In genomic region chr16:35542421-35542780, GRCm38 (mm10) we compare ENCODE assay signal across 7 mouse cellular contexts. TPM values are rescaled to one million over a fixed set of nuclear protein-coding genes. Genes with fewer than 3 reads are reported as not detected.
DNase-seq lines count a peak whose midpoint lies in the region; ATAC-seq and TF ChIP-seq lines count a peak whose summit lies in the region.

No protein-coding gene starts in this region.

- H3K4me1 ChIP-seq in lung, embryonic 14.5 days (ENCODE audit: insufficient read depth), result peaks cover 4% of the 10 kb centered on the region; the same call in 1 of the 2 replicates
- H3K4me1 ChIP-seq in forebrain, embryonic 14.5 days (ENCODE audit: control insufficient read depth, insufficient read depth, low read length), result peaks cover 8% of the 10 kb centered on the region
- peaks cover 21% of the 10 kb centered on the region for H3K4me1 ChIP-seq in limb, embryonic 13.5 days
- H3K4me1 ChIP-seq in stomach, embryonic 15.5 days, result peaks cover 18% of the 10 kb centered on the region

- H3K4me3 ChIP-seq in lung, embryonic 14.5 days (ENCODE audit: low read depth, low read length), result peak overlapping the region; percentile 52
- peak overlapping the region; percentile 87 for H3K4me3 ChIP-seq in forebrain, embryonic 14.5 days (ENCODE audit: low read depth, low read length)
- H3K4me3 ChIP-seq in limb, embryonic 13.5 days, result peak overlapping the region; percentile 64
- H3K4me3 ChIP-seq in stomach, embryonic 15.5 days (replicated peaks), result peak overlapping the region; percentile 52

- H3K27me3 ChIP-seq in lung, embryonic 14.5 days (ENCODE audit: insufficient read depth, low read length), result peaks cover 71% of the 10 kb centered on the region
- 0 out of 2 replicates have a peak, but pooled peaks cover 2% of the 10 kb centered on the region for H3K27me3 ChIP-seq in forebrain, embryonic 14.5 days (replicated peaks; ENCODE audit: control insufficient read depth, insufficient read depth, low read length)
- peaks cover 72% of the 10 kb centered on the region for H3K27me3 ChIP-seq in limb, embryonic 13.5 days
- peaks cover 39% of the 10 kb centered on the region for H3K27me3 ChIP-seq in stomach, embryonic 15.5 days (replicated peaks)

- no peaks in the 10 kb centered on the region for H3K36me3 ChIP-seq in lung, embryonic 14.5 days (ENCODE audit: insufficient read depth)
- H3K36me3 ChIP-seq in forebrain, embryonic 14.5 days (ENCODE audit: control insufficient read depth, insufficient read depth, low read length), result no peaks in the 10 kb centered on the region
- H3K36me3 ChIP-seq in limb, embryonic 13.5 days, result no peaks in the 10 kb centered on the region
- H3K36me3 ChIP-seq in stomach, embryonic 15.5 days, result no peaks in the 10 kb centered on the region

- no peak overlapping the region for H3K27ac ChIP-seq in lung, embryonic 14.5 days (ENCODE audit: low read depth)
- peak overlapping the region; percentile 87; the same call in 1 of the 2 replicates for H3K27ac ChIP-seq in forebrain, embryonic 14.5 days (ENCODE audit: low read depth, low read length)
- H3K27ac ChIP-seq in limb, embryonic 13.5 days, result no peak overlapping the region
- H3K27ac ChIP-seq in stomach, embryonic 15.5 days, result no peak overlapping the region

- no peak for TF ChIP-seq CTCF in lung, embryonic 14.5 days (IDR thresholded peaks at IDR 0.05; ENCODE audit: low read depth)

- peak overlapping the region; percentile 50; the same call in 1 of the 2 replicates for H3K9ac ChIP-seq in lung, embryonic 14.5 days
- peak overlapping the region; percentile 95 for H3K9ac ChIP-seq in forebrain, embryonic 14.5 days (ENCODE audit: low read length)
- peak overlapping the region; percentile 74 for H3K9ac ChIP-seq in limb, embryonic 13.5 days
- no peak overlapping the region for H3K9ac ChIP-seq in stomach, embryonic 15.5 days

- WGBS in lung, embryonic 14.5 days, result 1% methylated on average over 27 of the region's 27 CpGs
- 0% methylated on average over 27 of the region's 27 CpGs for WGBS in forebrain, embryonic 14.5 days
- WGBS in limb, embryonic 13.5 days, result 2% methylated on average over 27 of the region's 27 CpGs
- WGBS in stomach, embryonic 15.5 days, result 4% methylated on average over 27 of the region's 27 CpGs

- peak overlapping the region; percentile 97 for H3K4me2 ChIP-seq in lung, embryonic 14.5 days
- peak overlapping the region; percentile 77 for H3K4me2 ChIP-seq in forebrain, embryonic 14.5 days (ENCODE audit: low read length)
- H3K4me2 ChIP-seq in limb, embryonic 13.5 days (replicated peaks), result peak overlapping the region; percentile 97
- H3K4me2 ChIP-seq in stomach, embryonic 15.5 days, result peak overlapping the region; percentile 87

- ATAC-seq in lung, embryonic 14.5 days (ENCODE audit: insufficient read depth), result no peak
- no peak for ATAC-seq in forebrain, embryonic 14.5 days
- ATAC-seq in limb, embryonic 13.5 days (ENCODE audit: low FRiP score, low read depth), result no peak
- ATAC-seq in stomach, embryonic 15.5 days (ENCODE audit: insufficient read depth, low FRiP score, low read depth), result no peak

- no peaks in the 10 kb centered on the region for H3K9me3 ChIP-seq in lung, embryonic 14.5 days (ENCODE audit: low read depth, low read length)
- no peaks in the 10 kb centered on the region for H3K9me3 ChIP-seq in forebrain, embryonic 14.5 days (replicated peaks; ENCODE audit: control insufficient read depth, low read length)
- no peaks in the 10 kb centered on the region for H3K9me3 ChIP-seq in limb, embryonic 13.5 days
- H3K9me3 ChIP-seq in stomach, embryonic 15.5 days, result no peaks in the 10 kb centered on the region

- no peak for DNase-seq in lung, embryonic 14.5 days
- no peak for DNase-seq in lung, postnatal 10 days
- no peak for DNase-seq in forebrain, embryonic 14.5 days (ENCODE audit: low spot score)
- no peak for DNase-seq in urinary bladder, postnatal 25 days (ENCODE audit: low spot score)
- DNase-seq in kidney, postnatal 10 days, result no peak

RNA-seq across cellular contexts. Expression of gene Sema5b, which starts 1.5 kb away (rescaled TPM):
- polyA plus RNA-seq in lung, embryonic 14.5 days (2014; fragmentation: Nextera tagmentation; extraction: Ambion mirVana), result 2.7 and 3.3 TPM in 2 replicates
- 10.5 and 13.7 TPM in 2 replicates for polyA plus RNA-seq in forebrain, embryonic 14.5 days (2014; fragmentation: Nextera tagmentation; extraction: Ambion mirVana)
- 6.4 and 6.8 TPM in 2 replicates for polyA plus RNA-seq in limb, embryonic 13.5 days (2015; fragmentation: Nextera tagmentation; extraction: Ambion mirVana)
- polyA plus RNA-seq in stomach, embryonic 15.5 days (2015; fragmentation: Nextera tagmentation; extraction: Ambion mirVana), result 6.6 and 7.0 TPM in 2 replicates

RNA-seq across cellular contexts. Expression of gene Pdia5, which starts 51.7 kb away (rescaled TPM):
- 16.5 and 18.4 TPM in 2 replicates for polyA plus RNA-seq in lung, embryonic 14.5 days (2014; fragmentation: Nextera tagmentation; extraction: Ambion mirVana)
- 5.9 and 7.2 TPM in 2 replicates for polyA plus RNA-seq in forebrain, embryonic 14.5 days (2014; fragmentation: Nextera tagmentation; extraction: Ambion mirVana)
- 40.7 and 42.6 TPM in 2 replicates for polyA plus RNA-seq in limb, embryonic 13.5 days (2015; fragmentation: Nextera tagmentation; extraction: Ambion mirVana)
- polyA plus RNA-seq in stomach, embryonic 15.5 days (2015; fragmentation: Nextera tagmentation; extraction: Ambion mirVana), result 53.8 and 64.4 TPM in 2 replicates
